Mouse (Mus musculus): ENCODE data around the gene Epha8.

The Epha8 gene

DNA sequence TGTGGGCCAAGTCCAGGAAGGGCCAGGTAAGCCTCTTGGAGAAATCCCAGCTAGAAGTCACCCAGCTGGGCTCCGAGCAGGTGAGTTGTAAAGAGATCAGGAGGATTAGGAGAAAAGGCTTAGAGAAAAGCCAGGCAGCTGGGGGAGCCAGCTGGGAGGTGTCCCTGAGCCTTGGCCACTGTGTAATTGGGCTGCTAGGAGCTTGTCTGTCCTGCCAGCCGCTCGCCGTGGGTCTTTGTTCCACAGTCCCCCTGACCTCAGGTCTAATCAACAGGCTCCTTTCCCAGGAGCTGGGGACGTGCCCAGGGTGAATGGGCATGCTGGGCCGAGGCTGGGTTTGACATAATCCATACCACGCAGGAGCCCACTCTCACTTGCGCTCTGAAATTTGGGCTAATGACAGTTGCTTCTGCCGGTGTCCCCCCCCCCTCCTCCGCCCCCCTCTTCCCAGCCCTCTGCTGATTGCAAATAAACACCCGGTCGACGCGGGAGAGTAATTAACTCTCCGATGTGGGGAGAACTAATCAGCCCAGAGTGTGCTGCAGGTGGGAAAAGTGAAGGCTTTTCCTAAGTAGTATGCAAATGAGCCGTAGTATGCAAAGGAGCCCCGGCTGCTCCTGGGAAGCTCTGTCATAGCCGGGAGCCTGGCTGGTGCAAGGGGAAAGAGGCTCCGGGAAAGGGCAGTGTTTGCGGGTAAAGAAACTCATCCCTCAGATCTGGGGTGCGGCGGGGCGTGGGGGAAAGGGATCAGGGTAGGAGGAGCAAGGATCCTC is 51.7 kb downstream of the Epha8 start:
- DNase-seq (ENCODE audit: low spot score), result no peak

DNA sequence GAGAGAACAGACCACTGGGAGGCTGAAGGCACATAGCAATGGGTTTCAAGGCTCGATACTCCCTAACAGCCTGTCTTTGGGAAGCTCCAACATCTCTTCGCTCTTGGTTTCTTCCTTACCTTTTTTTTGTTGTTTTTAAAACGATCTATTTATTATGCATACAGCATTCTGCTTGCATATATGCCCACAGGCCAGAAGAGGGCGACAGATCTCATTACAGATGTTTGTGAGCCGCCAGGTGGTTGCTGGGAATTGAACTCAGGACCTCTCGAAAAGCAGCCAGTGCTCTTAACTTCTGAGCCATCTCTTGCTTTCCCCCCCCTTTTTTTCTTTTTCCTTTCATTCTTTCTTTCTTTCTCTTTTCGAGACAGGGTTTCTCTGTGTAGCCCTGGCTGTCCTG is 57.5 kb downstream of the Epha8 start:
- DNase-seq (ENCODE audit: low spot score), result no peak

DNA sequence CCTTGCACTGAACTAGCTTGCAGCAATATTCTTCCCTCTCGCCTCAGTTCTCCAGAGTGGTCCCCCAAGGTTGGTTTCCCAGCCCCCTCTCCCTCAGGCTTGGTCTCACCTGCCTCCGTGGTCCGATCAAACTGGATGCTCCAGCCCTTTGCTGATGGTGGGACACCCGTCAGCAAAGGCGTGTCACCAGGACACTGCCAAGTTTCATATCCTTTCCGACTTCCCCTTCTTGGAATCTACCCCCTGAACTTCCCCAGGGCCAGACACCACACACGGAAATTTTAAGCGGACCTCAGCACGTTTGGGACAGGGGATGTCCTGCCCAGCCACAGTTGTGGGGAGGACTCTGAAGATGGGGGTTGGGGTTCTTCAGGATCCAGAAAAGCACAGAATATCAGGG is 58.0 kb downstream of the Epha8 start, which contains the start of gene C1qa:
C1qa (minus strand) TSS at position 167 of the 400 bp plus-strand sequence.
- DNase-seq (ENCODE audit: low spot score), result no peak

DNA sequence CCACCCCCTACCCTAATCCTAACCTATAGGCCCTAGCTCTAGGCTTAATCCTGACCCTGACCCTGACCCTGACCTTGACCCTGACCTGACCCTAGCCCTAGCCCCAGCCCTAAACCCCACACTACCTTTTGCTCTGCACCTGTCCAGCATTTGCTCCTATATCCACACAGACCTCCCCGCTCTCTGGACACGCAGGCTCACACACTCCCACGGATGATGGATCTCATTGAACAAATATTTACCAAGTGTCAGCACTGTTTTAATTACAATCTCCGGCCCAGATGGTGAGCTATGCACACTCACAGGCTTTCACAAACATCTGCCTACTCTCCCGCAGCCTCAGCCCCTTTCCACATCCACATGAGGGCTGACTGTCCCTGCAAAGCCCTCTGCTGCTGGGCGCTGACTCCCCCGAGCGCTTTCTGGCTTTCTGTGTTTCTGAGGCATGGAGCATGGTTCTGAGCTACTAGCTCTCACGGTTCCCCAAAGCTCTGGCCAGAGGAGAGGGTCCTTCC is 58.5 kb downstream of the Epha8 start:
- no peak for DNase-seq (ENCODE audit: low spot score)

DNA sequence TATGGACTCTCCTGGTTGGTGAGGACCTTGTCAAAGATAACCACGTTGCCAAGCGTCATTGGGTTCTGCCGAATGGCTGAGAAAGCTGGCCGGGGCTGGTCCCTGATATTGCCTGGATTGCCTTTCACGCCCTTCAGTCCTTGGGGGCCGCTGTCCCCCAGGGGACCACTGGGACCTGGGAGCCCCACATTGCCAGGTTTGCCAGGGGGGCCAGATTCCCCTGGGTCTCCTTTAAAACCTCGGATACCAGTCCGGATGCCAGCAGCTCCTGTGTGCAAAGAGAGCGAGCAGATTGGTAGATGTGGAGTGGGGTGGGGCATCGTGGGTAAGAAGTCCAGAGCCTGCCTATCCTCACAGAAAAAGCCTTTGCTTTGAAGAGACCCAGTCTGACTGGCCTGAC is 60.2 kb downstream of the Epha8 start:
- no peak for DNase-seq (ENCODE audit: low spot score)

DNA sequence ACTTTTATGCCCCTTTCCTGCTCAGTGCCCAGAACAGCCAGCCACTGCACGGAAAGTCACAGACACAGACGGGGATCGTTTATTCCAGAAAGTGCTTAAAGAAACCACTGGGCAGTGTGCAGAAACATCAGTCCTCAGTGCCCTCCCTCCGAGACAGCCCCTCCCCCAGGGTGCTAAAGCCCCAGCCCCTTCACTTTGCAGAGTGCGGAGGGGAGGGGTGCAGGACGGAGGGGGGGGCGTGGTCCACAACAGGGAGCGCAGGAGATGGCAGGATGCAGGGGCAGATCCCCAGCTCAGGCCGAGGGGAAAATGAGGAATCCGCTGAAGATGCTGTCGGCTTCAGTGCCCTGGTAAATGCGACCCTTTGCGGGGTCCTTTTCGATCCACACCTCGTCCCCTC is 60.8 kb downstream of the Epha8 start:
- DNase-seq (ENCODE audit: low spot score), result no peak

DNA sequence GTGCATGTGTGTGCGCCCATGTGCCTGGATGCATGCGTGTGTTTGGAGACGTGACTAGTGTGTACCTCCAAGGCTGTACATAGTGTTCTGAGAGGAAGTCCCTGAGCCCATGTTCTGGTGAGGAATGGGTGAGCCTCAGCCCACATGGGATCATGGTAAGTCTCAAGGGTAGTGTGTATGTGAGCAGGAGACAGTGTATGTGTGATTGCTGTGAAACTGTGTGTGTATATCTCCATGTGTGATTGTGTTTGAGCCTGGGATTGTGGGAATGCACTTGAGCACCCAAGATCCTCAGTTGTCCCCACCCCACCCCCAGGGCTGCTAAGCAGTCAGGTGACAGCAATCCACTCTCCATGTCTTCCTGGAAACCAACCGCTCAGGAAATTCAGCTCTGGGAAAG is 61.8 kb downstream of the Epha8 start:
- no peak for DNase-seq (ENCODE audit: low spot score)

DNA sequence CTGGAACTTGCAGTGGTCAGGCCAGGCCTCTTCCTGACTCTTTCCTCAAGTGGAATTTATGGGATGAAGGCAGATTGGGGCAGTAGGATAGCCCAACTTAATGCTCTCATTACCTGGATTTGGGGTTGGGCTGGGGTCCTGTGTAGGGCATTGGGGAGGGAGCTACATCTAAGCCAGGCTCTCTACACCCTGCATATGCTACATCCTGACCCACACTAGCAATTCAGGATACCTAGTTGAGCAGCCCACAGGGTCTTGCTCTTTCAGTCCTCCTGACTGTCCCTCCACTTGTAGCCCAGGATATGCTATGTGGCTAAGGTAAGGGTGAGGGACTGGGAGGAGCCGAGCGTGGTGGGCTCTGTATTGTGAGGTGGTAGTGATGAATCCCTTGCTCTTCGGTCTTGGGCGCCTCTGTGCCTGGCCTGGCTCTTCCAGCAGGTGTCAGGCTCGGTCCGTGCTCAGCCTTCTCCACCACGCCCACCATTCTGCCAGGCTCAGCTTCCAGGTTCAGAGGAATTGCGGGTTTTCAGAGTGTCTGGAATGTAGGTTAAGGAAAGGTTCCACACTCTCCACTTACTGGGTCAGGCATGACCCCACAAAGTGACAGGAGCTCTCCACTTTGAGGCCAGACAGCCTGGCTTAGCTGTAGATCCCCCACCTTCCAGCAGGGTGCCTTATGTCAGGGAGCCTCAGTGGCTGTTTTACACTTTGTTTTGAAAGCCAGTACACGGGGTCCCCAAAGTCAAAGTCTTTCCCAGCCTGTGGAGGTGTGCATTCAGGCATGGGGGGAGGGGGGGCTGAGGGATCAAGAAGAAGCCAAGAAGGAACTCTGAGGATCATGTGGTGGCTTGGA is 62.7 kb downstream of the Epha8 start:
- DNase-seq (ENCODE audit: low spot score), result no peak

DNA sequence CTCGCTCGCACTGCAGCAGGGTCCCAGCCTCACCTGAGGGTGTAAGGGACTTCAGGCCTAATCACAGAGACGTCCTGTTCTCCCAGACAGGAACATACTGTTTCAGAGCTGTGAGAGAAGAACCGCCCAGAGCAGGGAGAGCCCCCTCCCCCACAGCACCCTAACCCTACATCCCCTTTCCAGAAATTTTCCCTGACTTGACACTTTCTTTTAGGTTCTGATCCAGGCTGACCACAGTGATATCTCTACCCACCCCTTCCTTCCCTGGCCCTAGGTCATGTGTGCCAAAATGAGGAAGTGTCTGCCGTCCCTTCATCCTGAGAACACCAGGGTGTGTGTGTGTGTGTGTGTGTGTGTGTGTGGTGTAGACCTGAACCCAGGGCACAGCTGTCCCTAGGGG is 63.8 kb downstream of the Epha8 start, which contains the start of gene C1qc:
C1qc (minus strand) TSS at position 255 of the 400 bp plus-strand sequence.
- DNase-seq (ENCODE audit: low spot score), result no peak

DNA sequence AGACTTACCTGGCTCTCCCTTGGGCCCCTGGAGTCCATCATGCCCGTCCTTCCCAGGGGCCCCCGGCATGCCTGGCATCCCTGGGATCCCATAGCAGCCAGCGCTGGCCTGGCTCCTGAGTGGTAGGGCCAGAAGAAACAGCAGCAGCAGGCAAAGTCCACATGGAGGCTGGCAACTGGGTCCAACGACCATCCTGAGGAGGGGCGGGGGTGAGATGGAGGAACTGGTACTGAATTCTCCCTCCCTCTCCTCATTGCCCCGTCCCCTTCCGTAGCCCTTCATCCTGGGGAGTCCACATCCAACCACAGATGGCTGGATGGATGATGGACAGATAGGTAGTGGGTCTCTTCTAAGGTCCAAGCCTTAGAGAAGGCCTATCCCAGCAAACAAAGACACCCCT is 64.2 kb downstream of the Epha8 start:
- no peak for DNase-seq (ENCODE audit: low spot score)

DNA sequence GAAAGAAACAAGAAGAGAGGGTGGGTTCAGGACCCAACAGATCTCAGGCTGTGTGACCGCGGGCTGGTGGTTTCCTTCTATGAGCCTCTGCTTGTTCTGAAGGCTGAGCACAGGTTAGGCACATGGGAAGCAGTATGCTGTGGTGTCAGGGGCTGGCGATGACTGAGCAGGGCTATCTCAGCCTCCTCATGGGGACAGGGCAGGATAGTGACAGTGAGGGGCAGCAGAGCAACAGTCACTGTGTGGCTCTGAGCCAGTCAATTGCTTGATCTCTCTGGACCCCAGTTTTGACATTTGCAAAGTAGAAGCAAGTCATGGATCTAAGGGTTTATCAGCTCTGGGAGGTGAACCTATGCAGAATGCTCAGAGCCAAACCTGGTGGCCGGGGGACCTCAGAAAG is 65.5 kb downstream of the Epha8 start:
- DNase-seq (ENCODE audit: low spot score), result no peak

DNA sequence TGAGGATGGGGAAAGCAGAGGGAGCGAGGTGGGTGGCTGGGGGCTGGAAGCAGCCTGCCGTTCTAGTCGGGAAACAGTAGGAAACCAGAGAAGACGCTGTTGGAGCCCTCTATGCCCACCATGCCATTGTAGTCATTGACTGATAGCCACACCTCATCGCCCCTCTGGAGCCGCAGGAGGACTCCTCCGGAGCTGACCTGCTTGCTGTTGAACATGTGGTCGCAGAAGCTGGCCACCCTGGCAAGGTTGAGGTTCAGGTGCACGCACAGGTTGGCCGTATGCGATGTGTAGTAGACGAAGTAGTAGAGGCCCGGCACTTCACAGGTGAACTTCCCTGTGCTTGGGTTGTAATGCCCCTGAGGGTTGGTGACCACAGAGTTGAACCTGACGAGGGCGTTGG is 66.6 kb downstream of the Epha8 start:
- no peak for DNase-seq (ENCODE audit: low spot score)

DNA sequence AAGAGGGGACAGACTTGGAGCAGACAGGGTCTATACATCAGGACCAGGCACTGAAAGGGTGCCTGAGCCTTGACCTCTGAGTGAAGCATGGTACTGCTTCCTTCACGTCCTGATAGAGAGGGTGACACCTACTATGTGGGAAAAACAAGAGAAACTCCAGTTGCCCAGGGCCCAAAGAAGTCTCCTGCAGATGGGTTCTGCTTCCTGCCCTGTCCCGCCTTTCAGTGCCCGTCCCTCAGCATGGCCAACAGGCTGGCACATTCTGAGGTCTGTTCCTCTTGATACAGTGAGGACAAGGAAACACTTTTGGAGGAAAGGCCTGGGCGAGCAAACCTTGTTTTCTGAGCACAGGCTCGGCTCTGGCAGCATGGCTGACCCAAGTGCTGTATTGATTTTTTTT is 68.9 kb downstream of the Epha8 start:
- DNase-seq (ENCODE audit: low spot score), result no peak

DNA sequence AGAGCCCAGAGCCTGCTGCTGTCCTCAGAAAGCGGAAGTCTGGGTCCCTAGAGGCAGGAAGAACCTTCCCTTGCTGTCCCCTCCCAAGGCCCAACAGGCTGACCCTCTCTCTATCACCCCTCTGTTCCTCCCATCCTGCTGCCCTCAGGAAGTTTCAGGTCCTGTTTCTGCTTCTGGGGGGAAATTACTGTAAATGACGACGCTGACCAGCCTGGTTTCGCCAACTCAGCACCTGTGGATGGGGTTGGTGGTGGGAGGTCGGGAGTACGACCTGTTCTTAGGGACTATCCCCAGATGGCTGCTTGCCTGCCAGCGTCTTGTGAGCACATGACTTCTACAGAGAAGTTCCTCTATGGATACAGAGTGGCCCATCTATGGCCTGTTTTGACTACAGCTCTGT is 70.5 kb downstream of the Epha8 start, which contains the start of gene C1qb:
C1qb (minus strand) TSS at position 87 of the 400 bp plus-strand sequence.
- DNase-seq (ENCODE audit: low spot score), result no peak

All from ovary, postnatal 10 days (tissue).